29 mouse cellular contexts compared by ENCODE assay signal in genomic region chr2:28905561-28905960, GRCm38 (mm10). TPM values are rescaled to one million over a fixed set of nuclear protein-coding genes. Genes with fewer than 3 reads are reported as not detected.
DNase-seq lines count a peak whose midpoint lies in the region; ATAC-seq and TF ChIP-seq lines count a peak whose summit lies in the region.
"Had no signal": no experiment of that assay in that cellular context is flagged by ENCODE, and none has a peak within 500 bp of the region (broad histone marks: within the 10 kb centered on the region; RNA-seq: fewer than 3 reads in every experiment).

No protein-coding gene starts in this region.

- H3K9me3 ChIP-seq in liver, embryonic 11.5 days (ENCODE audit: control insufficient read depth, low read length) = no peaks in the 10 kb centered on the region
- no peaks in the 10 kb centered on the region for H3K9me3 ChIP-seq in midbrain, embryonic 16.5 days (replicated peaks; ENCODE audit: control insufficient read depth, low read length, poor library complexity, severe bottlenecking)
- H3K9me3 ChIP-seq in forebrain, postnatal 0 days (ENCODE audit: low read length) = no peaks in the 10 kb centered on the region
- H3K9me3 ChIP-seq: forebrain, embryonic 10.5 days; neural tube, embryonic 13.5 days had no signal

- H3K4me3 ChIP-seq in liver, adult 2 months (ENCODE audit: insufficient read depth, low read depth, low read length) = no peak overlapping the region
- no peak overlapping the region for H3K4me3 ChIP-seq in liver, embryonic 11.5 days (ENCODE audit: low read depth, low read length)
- no peak overlapping the region for H3K4me3 ChIP-seq in midbrain, embryonic 16.5 days (ENCODE audit: low read depth, low read length)
- H3K4me3 ChIP-seq in forebrain, postnatal 0 days (ENCODE audit: low read depth, low read length) = no peak overlapping the region
- H3K4me3 ChIP-seq: forebrain, embryonic 10.5 days; gastrocnemius, adult 2 months; layer of hippocampus, adult 2 months; neural tube, embryonic 13.5 days had no signal

- H3K79me2 ChIP-seq in liver, adult 2 months (ENCODE audit: control insufficient read depth, insufficient read depth, low read length) = no peaks in the 10 kb centered on the region

- 0 out of 2 replicates have a peak, but pooled peaks cover 1% of the 10 kb centered on the region for H3K36me3 ChIP-seq in liver, adult 2 months (ENCODE audit: control insufficient read depth, insufficient read depth, low read length)
- H3K36me3 ChIP-seq in liver, embryonic 11.5 days (ENCODE audit: control insufficient read depth, insufficient read depth, low read length) = peaks cover 9% of the 10 kb centered on the region
- peaks cover 3% of the 10 kb centered on the region; the same call in 1 of the 2 replicates for H3K36me3 ChIP-seq in midbrain, embryonic 16.5 days (ENCODE audit: control insufficient read depth, insufficient read depth, low read length)
- peaks cover 25% of the 10 kb centered on the region for H3K36me3 ChIP-seq in forebrain, postnatal 0 days (ENCODE audit: insufficient read depth)

- TF ChIP-seq CTCF in liver, adult 2 months (IDR thresholded peaks at IDR 0.05; ENCODE audit: low read depth, low read length) = no peak
- TF ChIP-seq CTCF in forebrain, postnatal 0 days (IDR thresholded peaks at IDR 0.05; ENCODE audit: low read depth) = no peak

- peak; percentile 9 for DNase-seq in embryo, embryonic 10.5 days (ENCODE audit: low spot score)
- no peak for DNase-seq in embryo, embryonic 9.5 days (ENCODE audit: extremely low spot score)
- peak; percentile 70 for DNase-seq in liver, adult 2 months (ENCODE audit: extremely low read depth, low read depth, low spot score)
- no peak for DNase-seq in liver, embryonic 11.5 days (ENCODE audit: low spot score)
- peak; percentile 32 for DNase-seq in kidney, postnatal 14 days
- DNase-seq in heart, postnatal 25 days (ENCODE audit: low spot score) = no peak
- DNase-seq in forebrain, postnatal 0 days = no peak
- DNase-seq: cerebellum, adult 11-12 months; cerebellum, postnatal 14 days; gastrocnemius, adult 2 months; heart, postnatal 10 days; layer of hippocampus, postnatal 36 days; lung, postnatal 10 days; right cerebral cortex, postnatal 14 days; spleen, adult 18-20 months had no signal

- no peak overlapping the region for H3K4me2 ChIP-seq in liver, embryonic 11.5 days
- H3K4me2 ChIP-seq in midbrain, embryonic 16.5 days (ENCODE audit: low read length) = no peak overlapping the region
- H3K4me2 ChIP-seq in forebrain, postnatal 0 days (ENCODE audit: low read depth) = no peak overlapping the region
- H3K4me2 ChIP-seq: heart, embryonic 11.5 days; hindbrain, embryonic 14.5 days; neural tube, embryonic 13.5 days had no signal

- intact Hi-C loops in heart, postnatal 25 days (cut with DNase I) = no loop called here

- no peak for TF ChIP-seq POLR2A in liver, adult 2 months (IDR thresholded peaks at IDR 0.05; ENCODE audit: extremely low read depth, insufficient read depth, low read length)

- H3K4me1 ChIP-seq in liver, adult 2 months (ENCODE audit: control insufficient read depth, insufficient read depth, low read length) = peaks cover 9% of the 10 kb centered on the region; the same call in 1 of the 2 replicates
- H3K4me1 ChIP-seq in liver, embryonic 11.5 days (replicated peaks; ENCODE audit: control insufficient read depth, insufficient read depth, low read length) = peaks cover 6% of the 10 kb centered on the region
- peaks cover 18% of the 10 kb centered on the region for H3K4me1 ChIP-seq in midbrain, embryonic 16.5 days (ENCODE audit: control insufficient read depth, insufficient read depth, low read length)
- H3K4me1 ChIP-seq in forebrain, postnatal 0 days (ENCODE audit: insufficient read depth) = no peaks in the 10 kb centered on the region

- no peak overlapping the region for H3K27ac ChIP-seq in liver, adult 2 months (replicated peaks; ENCODE audit: insufficient read depth, low read depth, low read length)
- H3K27ac ChIP-seq in liver, embryonic 11.5 days (ENCODE audit: low read depth, low read length) = no peak overlapping the region
- H3K27ac ChIP-seq in midbrain, embryonic 16.5 days (ENCODE audit: low read length) = peak overlapping the region; percentile 54
- H3K27ac ChIP-seq in forebrain, postnatal 0 days (ENCODE audit: low read depth, low read length) = no peak overlapping the region
- H3K27ac ChIP-seq: forebrain, embryonic 10.5 days; gastrocnemius, adult 2 months; hindbrain, embryonic 14.5 days; layer of hippocampus, adult 2 months; neural tube, embryonic 13.5 days had no signal

- ATAC-seq in liver, embryonic 11.5 days (replicated peaks; ENCODE audit: low FRiP score) = no peak
- no peak for ATAC-seq in midbrain, embryonic 16.5 days
- ATAC-seq in forebrain, postnatal 0 days = no peak

- WGBS in liver, adult 2 months = 58% methylated on average over 4 of the region's 4 CpGs
- WGBS in liver, embryonic 11.5 days = 84% methylated on average over 4 of the region's 4 CpGs
- WGBS in midbrain, embryonic 16.5 days = 29% methylated on average over 4 of the region's 4 CpGs
- WGBS in forebrain, postnatal 0 days = 40% methylated on average over 4 of the region's 4 CpGs

- no peak overlapping the region for H3K9ac ChIP-seq in liver, adult 2 months (ENCODE audit: low read depth, low read length)
- no peak overlapping the region for H3K9ac ChIP-seq in liver, embryonic 11.5 days (ENCODE audit: low read depth, low read length)
- no peak overlapping the region for H3K9ac ChIP-seq in midbrain, embryonic 16.5 days (ENCODE audit: low read depth, low read length)
- no peak overlapping the region for H3K9ac ChIP-seq in forebrain, postnatal 0 days
- H3K9ac ChIP-seq: hindbrain, embryonic 14.5 days; neural tube, embryonic 13.5 days had no signal

- no peaks in the 10 kb centered on the region; the same call in 1 of the 2 replicates for H3K27me3 ChIP-seq in liver, adult 2 months (ENCODE audit: control insufficient read depth, insufficient read depth, low read length)
- H3K27me3 ChIP-seq in liver, embryonic 11.5 days (replicated peaks; ENCODE audit: control insufficient read depth, insufficient read depth, low read length) = peaks cover 43% of the 10 kb centered on the region
- peaks cover 58% of the 10 kb centered on the region for H3K27me3 ChIP-seq in midbrain, embryonic 16.5 days (ENCODE audit: control insufficient read depth, insufficient read depth, low read depth, low read length)
- peaks cover 35% of the 10 kb centered on the region for H3K27me3 ChIP-seq in forebrain, postnatal 0 days (ENCODE audit: insufficient read depth, low read length)
- H3K27me3 ChIP-seq: CH12.LX had no signal

RNA-seq across cellular contexts. Expression of gene Barhl1, which starts 10.9 kb away (rescaled TPM):
- total RNA-seq in liver, adult 2 months (2014; rRNA removed) = not detected in 2 replicates
- polyA plus RNA-seq in liver, adult 2 months (2012; rRNA removed) = 0.32 and 0.37 TPM in 2 replicates
- not detected in 2 replicates for polyA plus RNA-seq in liver, embryonic 11.5 days (2014; fragmentation: Nextera tagmentation; extraction: Ambion mirVana)
- 28.9 and 35.2 TPM in 2 replicates for polyA plus RNA-seq in midbrain, embryonic 16.5 days (2015; fragmentation: Nextera tagmentation; extraction: Ambion mirVana)
- not detected for total RNA-seq in heart, postnatal 25 days (2021)
- total RNA-seq in forebrain, postnatal 0 days (2014; rRNA removed) = 0.38 and 0.57 TPM in 2 replicates
- polyA plus RNA-seq in forebrain, postnatal 0 days (2015; fragmentation: Nextera tagmentation; extraction: Ambion mirVana) = 0.16 and 1.0 TPM in 2 replicates
- total RNA-seq: CH12.LX; gastrocnemius, adult 2 months; granulocyte monocyte progenitor cell, adult 5-6 weeks; heart, postnatal 10 days; layer of hippocampus, adult 2 months; layer of hippocampus, postnatal 36 days; megakaryocyte progenitor cell, adult 5-6 weeks had no signal
- polyA plus RNA-seq: heart, embryonic 11.5 days; intestine, embryonic 14.5 days; liver, embryonic 16.5 days; stomach, embryonic 16.5 days; thymus, postnatal 0 days; urinary bladder, adult 2 months had no signal

Comparison
In these comparisons a context has a peak if more than half of its experiments do, and no peak if none do; other contexts are left out.
1. DNase-seq: peak in embryo, embryonic 10.5 days (single experiment), liver, adult 2 months (single experiment) and kidney, postnatal 14 days (single experiment); none in embryo, embryonic 9.5 days (single experiment), liver, embryonic 11.5 days (single experiment), heart, postnatal 25 days (single experiment) and forebrain, postnatal 0 days (single experiment).
2. RNA of gene Barhl1, which starts 10.9 kb away (polyA plus RNA-seq): 28.9 to 35.2 TPM in midbrain, embryonic 16.5 days; 0.16 to 1.0 TPM in forebrain, postnatal 0 days, 0.32 to 0.37 TPM in liver, adult 2 months and not detected in liver, embryonic 11.5 days; every median in the first group is over 10 times any median in the second.